Mouse (Mus musculus) kidney, postnatal 0 days (tissue): ENCODE results near the gene Gramd1b. TPM values are rescaled to one million over a fixed set of nuclear protein-coding genes. Genes with fewer than 3 reads are reported as not detected.
A peak's percentile ranks its signal among the peaks of the same experiment; 100 is the strongest.

Experiments used
- ATAC-seq: fragments of 200-750 bp; cut with Nextera tagmentation; replicated peaks from 2 replicates; pipeline ENCODE4 v1.8.0; 2017; ENCODE audit warnings: low read depth, moderate number of reproducible peaks, moderate TSS enrichment, moderate library complexity; ENCODE audit not compliant: low FRiP score
- DNase-seq: peaks from one replicate; pipeline ENCODE4 v3.0.0-alpha.2; 2016; ENCODE audit warnings: low spot score
- H3K27ac ChIP-seq: fragments of 300-500 bp; sonication (generic); 2 replicates; pipeline ENCODE4 v1.5.1; 2014; ENCODE audit warnings: mild to moderate bottlenecking
- H3K27me3 ChIP-seq: fragments of 300-500 bp; sonication (generic); 2 replicates; pipeline ENCODE4 v1.6.1; 2014; ENCODE audit warnings: low read length, mixed read lengths; ENCODE audit not compliant: insufficient read depth
- H3K36me3 ChIP-seq: fragments of 300-500 bp; sonication (generic); 2 replicates; pipeline ENCODE4 v1.6.1; 2014; ENCODE audit warnings: low read length, mixed read lengths; ENCODE audit not compliant: insufficient read depth
- H3K4me1 ChIP-seq: fragments of 300-500 bp; sonication (generic); replicated peaks from 2 replicates; pipeline ENCODE4 v1.6.1; 2014; ENCODE audit warnings: antibody characterized with exemption, low read length, mixed read lengths; ENCODE audit not compliant: insufficient read depth
- H3K4me2 ChIP-seq: fragments of 300-500 bp; sonication (generic); 2 replicates; pipeline ENCODE4 v1.6.1; 2014; ENCODE audit warnings: mild to moderate bottlenecking, low read length, moderate library complexity, mixed read lengths
- H3K4me3 ChIP-seq: fragments of 300-500 bp; sonication (generic); replicated peaks from 2 replicates; pipeline ENCODE4 v1.5.1; 2014; ENCODE audit warnings: low read depth, low read length
- H3K9ac ChIP-seq: fragments of 300-500 bp; sonication (generic); 2 replicates; pipeline ENCODE4 v1.6.1; 2014; ENCODE audit warnings: low read depth, low read length
- H3K9me3 ChIP-seq: fragments of 300-500 bp; sonication (generic); replicated peaks from 2 replicates; pipeline ENCODE4 v1.6.1; 2016; ENCODE audit warnings: low read length, inconsistent platforms, mixed read lengths
- CTCF ChIP-seq: IDR thresholded peaks from 2 replicates; pipeline ENCODE4 v1.5.1; 2016; ENCODE audit warnings: antibody characterized with exemption, low read depth, mild to moderate bottlenecking, moderate library complexity
- WGBS: fragments of 180-500 bp; shearing (Covaris S2); extraction: QIAGEN DNeasy Blood & Tissue Kit; methylation state at CpG from one replicate; pipeline ENCODE4 v1.1.7; 2014; 5-methylcytosine and 5-hydroxymethylcytosine counted together
- polyA plus RNA-seq: library from polyadenylated mRNA; unstranded; fragments of >200 nt; fragmentation: Nextera tagmentation; extraction: Ambion mirVana; gene quantifications from 2 replicates; pipeline ENCODE4 v1.2.1, GENCODE M21; 2015

Gene Gramd1b
- polyA plus RNA-seq, 1 experiment from 2014 or later: 9.0 TPM

DNA sequence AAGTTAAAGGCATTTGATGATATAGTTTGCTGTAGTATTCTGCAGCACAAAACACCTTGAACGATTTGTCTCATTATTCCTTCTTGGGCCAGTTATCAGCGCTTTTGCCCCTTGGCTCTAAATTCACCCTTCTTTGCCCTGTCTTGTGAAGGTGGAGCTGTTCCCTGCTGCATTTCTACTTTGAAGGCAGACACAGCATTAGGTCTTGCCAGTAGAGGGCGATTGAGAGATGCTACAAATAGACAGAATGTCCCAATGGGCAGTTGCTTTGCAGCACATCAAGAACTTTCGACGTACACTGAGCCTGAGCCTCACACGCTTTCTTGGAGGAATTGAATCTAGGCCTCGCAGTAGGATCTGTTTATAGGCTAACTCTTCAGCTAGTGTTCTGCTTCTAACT lies 180.5 kb downstream of the Gramd1b start:
- Histone ChIP-seq H3K36me3 (no peaks in the 10 kb centered on the region), H3K27me3 (no peaks in the 10 kb centered on the region), H3K9ac (no peak overlapping the region), H3K27ac (no peak overlapping the region), H3K9me3 (no peaks in the 10 kb centered on the region), H3K4me2 (no peak overlapping the region), H3K4me1 (no peaks in the 10 kb centered on the region; the same call in 1 of the 2 replicates), H3K4me3 (no peak overlapping the region)
- ATAC-seq: 0 out of 2 replicates have a peak, but pooled peaks have one; percentile 27
- 15% methylated on average over 7 of the region's 7 CpGs for WGBS
- DNase-seq: peak; percentile 75
- TF ChIP-seq CTCF: peak; percentile 80

DNA sequence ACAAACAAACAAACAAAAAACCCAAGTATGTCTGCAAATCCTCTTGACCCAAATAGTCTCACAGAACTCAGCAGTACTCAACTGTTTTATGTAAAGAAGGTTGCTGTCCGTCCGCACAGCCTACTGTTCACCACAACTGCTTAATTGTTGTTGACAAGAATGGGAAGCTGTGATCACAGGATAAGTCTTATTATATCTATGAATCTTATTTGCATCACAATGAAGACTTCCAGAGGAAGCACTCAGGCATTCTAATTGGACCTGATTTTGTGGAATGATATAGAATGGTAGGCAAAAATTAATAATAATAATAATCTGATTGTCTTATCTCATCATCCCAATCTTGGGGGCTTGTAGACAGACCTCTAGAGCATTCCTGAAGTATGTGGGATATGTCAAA lies 181.1 kb downstream of the Gramd1b start:
- ATAC-seq (no peak), DNase-seq (no peak)
- Histone ChIP-seq H3K9ac (no peak overlapping the region), H3K27ac (no peak overlapping the region), H3K36me3 (no peaks in the 10 kb centered on the region), H3K9me3 (no peaks in the 10 kb centered on the region), H3K4me2 (no peak overlapping the region), H3K4me3 (no peak overlapping the region), H3K4me1 (peaks cover 4% of the 10 kb centered on the region), H3K27me3 (no peaks in the 10 kb centered on the region)
- TF ChIP-seq CTCF: no peak
- WGBS: 83% methylated on average over 2 of the region's 2 CpGs

DNA sequence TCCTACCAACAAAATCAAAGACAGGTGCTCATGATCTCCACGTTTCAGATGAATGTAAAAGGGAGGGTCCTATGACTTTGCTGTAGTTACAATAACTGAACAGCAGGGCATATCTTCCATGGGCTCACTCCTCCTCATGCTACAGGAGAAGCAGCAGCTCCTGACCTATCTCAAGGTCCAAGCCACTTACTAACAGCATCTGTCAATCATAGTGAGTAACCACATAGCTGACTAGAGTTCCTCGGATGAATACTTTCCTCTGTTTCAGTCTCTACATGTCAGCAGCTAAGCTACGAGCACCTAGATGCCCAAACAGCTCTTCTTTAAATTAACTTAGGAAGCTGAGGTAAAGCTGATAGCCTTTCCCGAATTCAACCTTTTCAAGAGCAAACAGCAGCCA lies 181.6 kb downstream of the Gramd1b start:
- Histone ChIP-seq H3K4me2 (no peak overlapping the region), H3K4me3 (no peak overlapping the region), H3K27ac (no peak overlapping the region), H3K4me1 (peaks cover 6% of the 10 kb centered on the region), H3K27me3 (no peaks in the 10 kb centered on the region), H3K36me3 (no peaks in the 10 kb centered on the region), H3K9me3 (no peaks in the 10 kb centered on the region), H3K9ac (no peak overlapping the region)
- TF ChIP-seq CTCF: peak; percentile 18; the same call in 1 of the 2 replicates
- DNase-seq (no peak), ATAC-seq (no peak)
- whole genome bisulfite sequencing: 74% methylated on average over 4 of the region's 4 CpGs

DNA sequence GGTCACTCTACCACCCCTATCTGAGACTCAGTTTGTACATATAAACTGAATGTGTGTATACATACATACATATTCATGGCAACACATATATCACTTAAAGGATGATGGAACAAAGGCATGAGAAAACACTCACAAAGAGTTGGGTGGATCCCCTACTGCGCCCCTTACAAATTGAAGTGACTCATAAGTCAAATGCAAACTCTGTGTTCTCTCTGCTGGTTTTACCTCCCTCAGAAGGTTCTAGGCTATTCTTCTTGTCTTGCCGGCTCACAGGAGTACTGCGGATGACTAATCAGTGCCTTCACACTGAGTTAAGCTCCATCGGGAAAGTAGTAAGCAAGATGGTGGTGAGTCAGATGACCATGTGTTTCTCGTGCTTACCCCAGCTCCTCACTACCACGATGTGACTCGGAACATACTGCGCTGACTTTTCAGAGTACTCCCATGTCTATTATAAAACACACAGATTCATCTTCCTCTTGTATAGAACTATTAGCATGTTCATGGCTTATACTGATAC lies 182.4 kb downstream of the Gramd1b start:
- ATAC-seq: no peak
- Histone ChIP-seq H3K27me3 (no peaks in the 10 kb centered on the region), H3K36me3 (no peaks in the 10 kb centered on the region), H3K4me2 (no peak overlapping the region), H3K9me3 (no peaks in the 10 kb centered on the region), H3K9ac (no peak overlapping the region), H3K4me3 (no peak overlapping the region), H3K27ac (no peak overlapping the region), H3K4me1 (peaks cover 9% of the 10 kb centered on the region)
- TF ChIP-seq CTCF: no peak
- WGBS: 93% methylated on average over 8 of the region's 8 CpGs
- DNase-seq: no peak

DNA sequence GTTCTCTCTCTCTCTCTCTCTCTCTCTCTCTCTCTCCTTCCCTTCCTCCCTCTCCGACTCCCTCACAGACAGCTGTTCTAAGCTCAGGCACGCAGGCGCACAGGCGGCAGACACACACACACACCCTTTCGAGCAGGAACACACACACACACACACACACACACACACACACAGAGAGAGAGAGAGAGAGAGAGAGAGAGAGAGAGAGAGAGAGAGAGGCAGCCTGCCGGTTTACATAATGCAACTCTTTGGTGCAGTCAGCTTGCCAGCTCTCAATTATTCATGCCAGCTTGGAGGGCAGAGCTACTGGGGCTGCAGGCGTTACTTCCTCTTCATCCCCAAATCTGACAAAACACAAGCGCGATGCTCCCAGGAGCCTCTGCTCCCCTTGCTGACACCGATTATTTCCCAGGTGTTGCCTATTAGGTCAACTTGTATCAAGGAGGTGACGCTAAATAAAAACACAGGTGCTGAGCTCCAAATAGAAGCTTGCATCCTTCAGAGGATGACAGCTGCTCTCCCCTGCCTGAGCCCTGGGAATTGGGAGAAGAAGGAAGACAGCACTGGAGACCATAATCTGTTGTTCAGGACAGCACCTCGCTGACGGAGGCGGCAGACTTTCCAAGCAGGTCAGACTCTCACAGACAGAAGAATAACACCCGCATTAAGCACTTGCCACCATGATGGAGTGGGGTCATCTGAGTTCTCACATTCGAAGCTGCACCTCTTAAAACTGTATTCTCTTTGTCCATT lies 184.8 kb downstream of the Gramd1b start:
- no peaks in the 10 kb centered on the region for H3K9me3 ChIP-seq
- peak overlapping the region; percentile 51 for H3K4me2 ChIP-seq
- no peak for TF ChIP-seq CTCF
- WGBS: 15% methylated on average over 16 of the region's 16 CpGs
- H3K27me3 ChIP-seq: no peaks in the 10 kb centered on the region
- H3K36me3 ChIP-seq: no peaks in the 10 kb centered on the region
- H3K27ac ChIP-seq: peak overlapping the region; percentile 6; the same call in 1 of the 2 replicates
- DNase-seq (no peak), ATAC-seq (peak; percentile 58; the same call in 1 of the 2 replicates)
- H3K4me3 ChIP-seq: peak overlapping the region; percentile 24; the same call in 1 of the 2 replicates
- H3K9ac ChIP-seq: 0 out of 2 replicates have a peak overlapping the region, but pooled peaks have one; percentile 24
- peaks cover 9% of the 10 kb centered on the region for H3K4me1 ChIP-seq

DNA sequence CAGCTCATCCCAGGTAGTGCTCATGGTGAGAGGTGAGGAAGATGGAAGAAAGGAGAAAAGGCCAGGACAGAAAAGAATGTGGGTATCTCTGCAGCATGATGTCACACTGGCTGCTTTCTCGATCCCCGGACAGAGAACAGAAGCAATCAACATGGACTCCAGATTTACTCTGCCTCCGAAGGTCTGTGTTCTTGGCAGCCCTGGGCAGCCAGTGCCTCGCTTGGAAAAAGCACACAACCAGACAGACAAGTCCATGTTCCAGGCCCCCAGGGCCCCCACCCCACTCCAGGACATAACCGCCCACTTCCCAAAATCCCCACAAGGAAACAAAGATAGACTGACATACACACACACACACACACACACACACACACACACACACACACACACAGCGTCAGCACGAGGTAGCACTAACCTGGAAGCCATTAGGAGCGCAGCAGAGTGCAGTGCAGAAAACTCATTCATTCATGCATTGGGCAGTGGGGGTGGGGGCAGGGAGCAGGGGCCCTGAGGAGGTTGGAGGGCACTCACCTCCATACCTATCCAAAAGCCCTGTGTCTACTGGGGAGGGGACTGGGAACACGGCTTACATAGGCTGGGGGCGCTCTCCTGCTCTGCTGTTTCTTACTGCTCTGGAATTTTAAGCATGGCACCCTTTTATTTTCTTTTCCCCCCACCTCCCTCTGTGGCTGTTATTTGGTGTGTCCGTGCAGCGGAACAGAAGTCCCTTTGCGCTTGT lies 185.5 kb downstream of the Gramd1b start:
- Histone ChIP-seq H3K9me3 (no peaks in the 10 kb centered on the region), H3K4me2 (peak overlapping the region; percentile 51), H3K4me1 (peaks cover 9% of the 10 kb centered on the region), H3K4me3 (peak overlapping the region; percentile 24; the same call in 1 of the 2 replicates), H3K36me3 (no peaks in the 10 kb centered on the region), H3K27ac (peak overlapping the region; percentile 36), H3K27me3 (no peaks in the 10 kb centered on the region), H3K9ac (0 out of 2 replicates have a peak overlapping the region, but pooled peaks have one; percentile 24)
- peak; percentile 63 for DNase-seq
- whole genome bisulfite sequencing: 38% methylated on average over 13 of the region's 13 CpGs
- ATAC-seq: peak; percentile 57
- TF ChIP-seq CTCF: peak; percentile 17; the same call in 1 of the 2 replicates
